Mouse (Mus musculus) bone marrow, adult 2 months (tissue): ENCODE data around the gene Tecpr1.

Experiments
- CTCF ChIP-seq: fragments of 200-500 bp; IDR thresholded peaks from 2 replicates; pipeline ENCODE4 v1.5.1; 2011; ENCODE audit warnings: low read length, control low read depth; ENCODE audit not compliant: control insufficient read depth, insufficient read depth
- POLR2A ChIP-seq: fragments of 200-500 bp; IDR thresholded peaks from 2 replicates; pipeline ENCODE4 v1.6.1; 2011; ENCODE audit warnings: low read depth, mild to moderate bottlenecking, control low read depth, low read length, borderline replicate concordance; ENCODE audit not compliant: control insufficient read depth

- TF ChIP-seq CTCF (no peak), POLR2A (no peak)
These were observed 37.9 kb upstream of the Tecpr1 start for GRCm38 (mm10) chr5:144261309-144261708.
